Mouse (Mus musculus) embryonic facial prominence, embryonic 13.5 days (tissue): ENCODE results near the gene Ccnd3. TPM values are rescaled to one million over a fixed set of nuclear protein-coding genes. Genes with fewer than 3 reads are reported as not detected.

Experiments used
- ATAC-seq: fragments of 200-750 bp; cut with Nextera tagmentation; 2 replicates; pipeline ENCODE4 v1.8.0; 2017; ENCODE audit warnings: low read depth; ENCODE audit not compliant: insufficient number of reproducible peaks, insufficient read depth, low FRiP score, low TSS enrichment
- H3K27ac ChIP-seq: fragments of 300-500 bp; sonication (generic); 2 replicates; pipeline ENCODE4 v1.5.1; 2015; ENCODE audit warnings: moderate library complexity, mild to moderate bottlenecking, inconsistent platforms
- H3K27me3 ChIP-seq: fragments of 300-500 bp; sonication (generic); 2 replicates; pipeline ENCODE4 v1.6.1; 2015; ENCODE audit warnings: mild to moderate bottlenecking, inconsistent platforms
- H3K36me3 ChIP-seq: fragments of 300-500 bp; sonication (generic); 2 replicates; pipeline ENCODE4 v1.6.1; 2015; ENCODE audit warnings: mild to moderate bottlenecking, inconsistent platforms
- H3K4me1 ChIP-seq: fragments of 300-500 bp; sonication (generic); 2 replicates; pipeline ENCODE4 v1.6.1; 2015; ENCODE audit warnings: inconsistent platforms
- H3K4me2 ChIP-seq: fragments of 300-500 bp; sonication (generic); 2 replicates; pipeline ENCODE4 v1.6.1; 2015; ENCODE audit warnings: moderate library complexity, mild to moderate bottlenecking, inconsistent platforms
- H3K4me3 ChIP-seq: fragments of 300-500 bp; sonication (generic); 2 replicates; pipeline ENCODE4 v1.5.1; 2015; ENCODE audit warnings: mild to moderate bottlenecking, inconsistent platforms
- H3K9ac ChIP-seq: fragments of 300-500 bp; sonication (generic); 2 replicates; pipeline ENCODE4 v1.6.1; 2015; ENCODE audit warnings: mild to moderate bottlenecking, inconsistent platforms
- H3K9me3 ChIP-seq: fragments of 300-500 bp; sonication (generic); 2 replicates; pipeline ENCODE4 v1.6.1; 2016; ENCODE audit warnings: inconsistent platforms
- WGBS: fragments of 180-500 bp; shearing (Covaris S2); methylation state at CpG from one replicate; pipeline ENCODE4 v1.1.7; 2015; ENCODE audit warnings: mixed read lengths; 5-methylcytosine and 5-hydroxymethylcytosine counted together
- polyA plus RNA-seq: library from polyadenylated mRNA; unstranded; fragments of >200 nt; fragmentation: Nextera tagmentation; extraction: Ambion mirVana; gene quantifications from 2 replicates; pipeline ENCODE4 v1.2.1, GENCODE M21; 2015

Gene Ccnd3
- polyA plus RNA-seq, 1 experiment from 2014 or later: 377 TPM

DNA sequence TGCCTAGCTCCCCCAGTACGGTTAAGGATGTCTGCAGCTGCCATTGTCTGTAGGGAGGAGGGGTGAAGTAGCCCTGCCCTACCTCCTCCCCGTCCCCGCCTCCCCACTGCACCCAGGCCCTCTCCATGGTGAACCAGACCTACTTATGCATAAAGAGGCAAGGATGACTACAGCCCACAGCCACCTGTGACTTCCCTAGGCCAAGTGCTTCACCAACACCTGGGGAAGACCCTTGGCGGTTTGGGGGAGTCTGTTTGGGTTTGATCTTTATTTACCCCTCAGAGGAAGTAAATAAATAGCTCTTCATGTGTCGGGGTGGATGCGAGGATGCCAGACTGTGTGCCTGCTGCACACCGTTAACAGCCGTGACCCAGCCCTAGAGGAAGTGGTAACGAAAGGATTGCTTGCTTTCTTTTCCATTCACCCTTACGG lies 26.6 kb downstream of the Ccnd3 start:
- peak overlapping the region; percentile 33; the same call in 1 of the 2 replicates for H3K27ac ChIP-seq

DNA sequence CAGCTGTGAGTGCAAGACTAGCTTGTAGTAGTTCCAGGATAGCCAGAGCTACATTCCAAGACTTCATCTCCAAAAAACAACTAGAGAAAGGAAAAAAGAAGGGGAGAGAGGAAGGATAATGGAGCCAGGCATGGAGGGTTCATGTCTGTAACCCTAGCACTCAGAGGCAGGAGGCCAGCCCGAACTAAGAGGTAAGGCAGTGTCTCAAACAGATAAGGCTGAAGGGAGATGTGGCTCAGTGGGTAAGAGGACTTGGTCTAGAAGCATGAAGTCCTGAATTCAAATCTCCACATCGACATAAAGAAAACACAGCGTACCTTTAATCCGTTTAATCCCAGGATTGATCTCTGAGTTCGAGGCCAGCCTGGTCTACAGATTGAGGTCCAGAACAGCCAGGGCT lies 27.5 kb downstream of the Ccnd3 start:
- no peak overlapping the region for H3K27ac ChIP-seq
- H3K9ac ChIP-seq: no peak overlapping the region
- WGBS: 89% methylated on average over 5 of the region's 5 CpGs
- no peaks in the 10 kb centered on the region for H3K36me3 ChIP-seq
- peaks cover 27% of the 10 kb centered on the region for H3K4me1 ChIP-seq
- no peaks in the 10 kb centered on the region for H3K27me3 ChIP-seq
- no peak overlapping the region for H3K4me2 ChIP-seq
- H3K4me3 ChIP-seq: no peak overlapping the region
- no peaks in the 10 kb centered on the region for H3K9me3 ChIP-seq
- no peak for ATAC-seq

More for the DNA sequence above, 26.6 kb downstream of the Ccnd3 start:
- Histone ChIP-seq H3K27me3 (no peaks in the 10 kb centered on the region), H3K4me3 (no peak overlapping the region), H3K36me3 (no peaks in the 10 kb centered on the region), H3K9me3 (no peaks in the 10 kb centered on the region), H3K4me2 (no peak overlapping the region), H3K9ac (no peak overlapping the region), H3K4me1 (peaks cover 34% of the 10 kb centered on the region)
- no peak for ATAC-seq
- 55% methylated on average over 10 of the region's 10 CpGs for WGBS

DNA sequence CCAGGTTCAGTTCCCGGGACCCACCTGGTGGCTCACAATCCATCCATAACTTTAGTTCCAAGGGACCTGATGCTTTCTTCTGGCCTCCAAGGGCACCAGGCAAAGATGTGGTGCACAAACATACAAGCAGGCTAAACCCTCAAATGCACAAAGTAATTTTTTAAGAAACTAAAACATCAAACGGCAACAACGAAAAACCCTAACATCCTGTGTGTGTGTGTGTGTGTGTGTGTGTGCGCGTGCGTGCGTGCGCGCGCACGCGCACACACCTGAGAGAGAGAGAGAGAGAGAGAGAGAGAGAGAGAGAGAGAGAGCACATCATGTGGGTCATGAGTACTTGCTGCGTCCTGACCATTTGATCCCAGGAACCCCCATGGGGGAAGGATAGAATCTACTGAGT lies 28.8 kb downstream of the Ccnd3 start:
- ATAC-seq: no peak
- Histone ChIP-seq H3K27me3 (no peaks in the 10 kb centered on the region), H3K4me1 (peaks cover 13% of the 10 kb centered on the region), H3K9me3 (no peaks in the 10 kb centered on the region), H3K9ac (no peak overlapping the region), H3K36me3 (no peaks in the 10 kb centered on the region), H3K4me2 (no peak overlapping the region), H3K4me3 (no peak overlapping the region), H3K27ac (no peak overlapping the region)
- WGBS: 92% methylated on average over 13 of the region's 13 CpGs

DNA sequence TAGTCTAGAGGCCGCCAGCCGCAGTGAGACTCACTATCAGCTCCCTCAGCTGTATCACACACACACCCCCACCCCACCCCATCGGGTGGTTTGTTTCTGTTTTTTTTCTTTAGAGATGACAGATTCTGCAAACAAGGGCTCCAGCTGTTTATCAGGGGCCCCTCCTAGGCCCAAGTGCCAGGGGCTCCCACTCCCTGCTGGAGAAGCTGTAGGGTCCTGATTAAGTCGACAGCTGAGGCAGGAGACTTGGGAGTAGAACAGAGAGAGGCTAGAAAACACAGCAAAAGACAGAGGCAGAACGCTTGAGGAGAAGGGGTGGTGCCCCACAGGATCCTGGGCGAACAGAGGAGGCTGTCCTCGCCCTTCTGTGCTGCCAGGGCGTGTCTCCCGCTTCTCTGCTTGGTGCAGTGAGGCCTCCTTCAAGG lies 31.0 kb downstream of the Ccnd3 start:
- H3K9ac ChIP-seq: no peak overlapping the region
- 71% methylated on average over 9 of the region's 9 CpGs for WGBS
- H3K4me1 ChIP-seq: peaks cover 9% of the 10 kb centered on the region; the same call in 1 of the 2 replicates
- H3K27ac ChIP-seq: no peak overlapping the region
- H3K27me3 ChIP-seq: no peaks in the 10 kb centered on the region
- H3K4me3 ChIP-seq: no peak overlapping the region
- no peak overlapping the region for H3K4me2 ChIP-seq
- no peaks in the 10 kb centered on the region for H3K9me3 ChIP-seq
- no peak for ATAC-seq
- H3K36me3 ChIP-seq: no peaks in the 10 kb centered on the region

DNA sequence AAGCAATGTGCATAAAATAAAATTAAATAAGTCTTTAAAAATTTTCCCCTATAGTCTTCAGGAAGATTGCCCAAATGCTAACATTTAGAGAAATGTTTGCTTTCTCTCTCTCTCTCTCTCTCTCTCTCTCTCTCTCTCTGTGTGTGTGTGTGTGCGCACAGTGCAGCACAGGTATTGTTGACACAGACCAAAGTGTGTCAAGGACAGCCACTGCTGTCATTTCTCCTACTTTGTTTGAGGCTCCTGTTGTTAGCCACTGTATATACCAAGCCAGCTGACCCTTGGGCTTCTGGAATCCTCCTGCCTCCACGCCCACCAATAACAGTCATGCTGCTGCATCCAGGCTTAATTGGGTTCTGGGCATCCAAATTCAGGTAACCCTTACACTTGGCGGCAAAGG lies 33.2 kb downstream of the Ccnd3 start:
- H3K4me2 ChIP-seq: no peak overlapping the region
- no peak for ATAC-seq
- H3K27ac ChIP-seq: no peak overlapping the region
- no peaks in the 10 kb centered on the region for H3K27me3 ChIP-seq
- no peak overlapping the region for H3K9ac ChIP-seq
- 84% methylated on average over 3 of the region's 3 CpGs for WGBS
- H3K4me3 ChIP-seq: no peak overlapping the region
- no peaks in the 10 kb centered on the region for H3K36me3 ChIP-seq
- no peaks in the 10 kb centered on the region for H3K9me3 ChIP-seq
- H3K4me1 ChIP-seq: peaks cover 15% of the 10 kb centered on the region

DNA sequence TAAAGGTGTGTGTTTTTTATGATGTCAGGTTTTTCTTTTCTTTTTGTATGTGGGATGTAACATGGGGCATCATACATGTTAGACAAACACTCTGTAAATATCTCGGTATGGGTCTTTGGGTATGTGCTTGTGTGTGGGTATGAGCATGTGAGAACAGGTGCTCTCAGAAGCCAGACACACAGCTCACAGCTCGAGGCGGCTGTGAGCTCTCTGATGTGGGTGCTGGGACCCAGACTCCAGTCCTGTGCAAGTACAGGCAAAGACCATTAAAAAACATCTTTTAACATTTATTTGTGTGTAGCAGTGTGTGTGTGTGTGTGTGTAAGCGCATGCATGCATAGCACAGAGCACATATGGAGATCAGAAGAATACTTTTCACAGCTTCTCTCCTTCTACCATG lies 34.3 kb downstream of the Ccnd3 start:
- H3K36me3 ChIP-seq: no peaks in the 10 kb centered on the region
- H3K4me1 ChIP-seq: peaks cover 17% of the 10 kb centered on the region
- no peaks in the 10 kb centered on the region for H3K27me3 ChIP-seq
- H3K9ac ChIP-seq: no peak overlapping the region
- 88% methylated on average over 4 of the region's 4 CpGs for WGBS
- H3K9me3 ChIP-seq: no peaks in the 10 kb centered on the region
- no peak overlapping the region for H3K4me2 ChIP-seq
- no peak overlapping the region for H3K4me3 ChIP-seq
- ATAC-seq: no peak
- H3K27ac ChIP-seq: no peak overlapping the region

GRCm38 (mm10) chr17:47542061-47542460 lies 37.2 kb downstream of the Ccnd3 start:
- no peaks in the 10 kb centered on the region for H3K36me3 ChIP-seq
- no peak overlapping the region for H3K4me2 ChIP-seq
- no peaks in the 10 kb centered on the region for H3K9me3 ChIP-seq
- H3K4me3 ChIP-seq: no peak overlapping the region
- H3K9ac ChIP-seq: no peak overlapping the region
- H3K27me3 ChIP-seq: no peaks in the 10 kb centered on the region
- 43% methylated on average over 5 of the region's 5 CpGs for WGBS
- ATAC-seq: no peak
- peaks cover 17% of the 10 kb centered on the region for H3K4me1 ChIP-seq
- H3K27ac ChIP-seq: peak overlapping the region; percentile 68

GRCm38 (mm10) chr17:47543051-47543650 lies 38.3 kb downstream of the Ccnd3 start:
- 60% methylated on average over 7 of the region's 7 CpGs for WGBS

DNA sequence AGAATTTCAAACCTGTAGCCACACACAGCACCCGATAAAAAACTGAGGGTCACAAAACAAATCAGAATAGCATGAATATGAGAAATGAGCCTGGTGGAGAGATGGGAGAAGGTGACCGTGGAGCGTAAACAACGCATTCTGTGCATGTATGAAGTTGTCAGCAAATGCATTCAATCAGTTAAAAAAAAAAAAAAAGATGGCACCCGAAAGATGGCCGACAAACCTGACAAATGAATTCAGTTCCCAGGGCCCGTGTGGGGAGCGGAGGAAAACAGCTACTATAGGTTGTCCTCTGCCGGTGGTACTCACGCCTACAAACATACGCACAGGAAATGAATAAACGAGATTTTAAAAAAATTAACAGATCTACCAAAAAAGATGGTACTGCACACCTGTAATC lies 40.3 kb downstream of the Ccnd3 start:
- ATAC-seq: no peak
- no peaks in the 10 kb centered on the region for H3K9me3 ChIP-seq
- H3K9ac ChIP-seq: no peak overlapping the region
- H3K36me3 ChIP-seq: no peaks in the 10 kb centered on the region
- no peak overlapping the region for H3K27ac ChIP-seq
- peaks cover 17% of the 10 kb centered on the region for H3K4me1 ChIP-seq
- WGBS: 87% methylated on average over 12 of the region's 12 CpGs
- no peak overlapping the region for H3K4me2 ChIP-seq
- no peaks in the 10 kb centered on the region for H3K27me3 ChIP-seq
- H3K4me3 ChIP-seq: no peak overlapping the region

More at GRCm38 (mm10) chr17:47543051-47543650, 38.3 kb downstream of the Ccnd3 start:
- H3K9ac ChIP-seq: no peak overlapping the region
- H3K4me2 ChIP-seq: no peak overlapping the region
- no peak for ATAC-seq
- H3K27ac ChIP-seq: no peak overlapping the region
- H3K36me3 ChIP-seq: no peaks in the 10 kb centered on the region
- H3K27me3 ChIP-seq: no peaks in the 10 kb centered on the region
- H3K4me1 ChIP-seq: peaks cover 17% of the 10 kb centered on the region
- H3K4me3 ChIP-seq: no peak overlapping the region
- no peaks in the 10 kb centered on the region for H3K9me3 ChIP-seq

DNA sequence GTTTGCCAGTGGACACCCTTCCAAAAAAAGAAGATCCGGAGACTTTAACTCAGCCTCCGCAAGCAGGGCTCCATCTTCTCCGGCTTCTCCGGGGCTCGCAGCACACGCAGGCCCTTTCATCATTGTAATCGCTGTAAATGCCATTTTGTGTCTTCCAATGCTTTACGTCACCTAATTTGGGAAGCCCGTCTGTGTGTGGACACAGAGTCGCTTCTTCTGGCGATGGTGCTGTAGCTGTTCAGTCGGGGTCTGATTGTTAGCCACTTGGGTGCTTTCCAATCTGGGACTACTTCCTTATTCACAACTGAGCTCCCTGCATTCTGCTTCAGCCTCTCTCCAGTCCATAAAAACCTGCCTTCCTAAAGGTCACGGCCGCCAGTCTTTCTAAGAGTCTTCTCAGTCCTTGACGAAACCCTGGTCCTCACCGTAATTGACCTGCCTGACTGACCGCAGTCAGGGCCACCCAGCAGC lies 41.0 kb downstream of the Ccnd3 start:
- 81% methylated on average over 17 of the region's 17 CpGs for WGBS
- H3K9me3 ChIP-seq: no peaks in the 10 kb centered on the region
- H3K9ac ChIP-seq: no peak overlapping the region
- 0 out of 2 replicates have a peak overlapping the region, but pooled peaks have one; percentile 33 for H3K27ac ChIP-seq
- H3K36me3 ChIP-seq: no peaks in the 10 kb centered on the region
- peaks cover 17% of the 10 kb centered on the region for H3K4me1 ChIP-seq
- H3K4me2 ChIP-seq: no peak overlapping the region
- no peaks in the 10 kb centered on the region for H3K27me3 ChIP-seq
- no peak overlapping the region for H3K4me3 ChIP-seq
- ATAC-seq: no peak

- 74% methylated on average over 7 of the region's 7 CpGs for WGBS
- Histone ChIP-seq H3K27me3 (no peaks in the 10 kb centered on the region), H3K27ac (no peak overlapping the region), H3K9me3 (no peaks in the 10 kb centered on the region), H3K4me1 (no peaks in the 10 kb centered on the region; the same call in 1 of the 2 replicates), H3K36me3 (no peaks in the 10 kb centered on the region), H3K9ac (no peak overlapping the region), H3K4me2 (no peak overlapping the region), H3K4me3 (no peak overlapping the region)
- ATAC-seq: no peak
Observed at GRCm38 (mm10) chr17:47551049-47551448, 46.2 kb downstream of the Ccnd3 start.

DNA sequence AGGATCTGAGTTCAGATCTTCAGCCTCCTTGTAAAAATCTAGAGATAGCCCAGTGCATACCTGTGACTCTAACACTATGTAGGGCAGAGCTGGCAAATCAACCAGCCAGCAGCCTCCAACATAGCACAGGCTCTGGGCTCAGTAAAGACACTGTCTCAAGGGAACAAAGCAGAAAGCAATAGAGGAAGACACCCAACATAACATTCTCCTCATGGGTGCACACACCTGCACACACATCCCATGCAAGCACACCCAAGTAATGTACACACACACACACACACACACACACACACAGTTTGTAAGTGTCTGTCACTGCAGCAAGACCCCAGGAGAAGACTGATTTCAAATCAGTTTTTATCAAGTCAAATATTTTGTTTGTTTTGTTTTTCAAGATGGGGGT lies 48.1 kb downstream of the Ccnd3 start:
- Histone ChIP-seq H3K4me2 (no peak overlapping the region), H3K9me3 (no peaks in the 10 kb centered on the region), H3K36me3 (no peaks in the 10 kb centered on the region), H3K4me3 (no peak overlapping the region), H3K27me3 (no peaks in the 10 kb centered on the region), H3K9ac (no peak overlapping the region), H3K4me1 (peaks cover 5% of the 10 kb centered on the region; the same call in 1 of the 2 replicates), H3K27ac (no peak overlapping the region)
- ATAC-seq: no peak
